Comparison of ENCODE assay signal across 38 mouse cellular contexts in the genomic region with DNA sequence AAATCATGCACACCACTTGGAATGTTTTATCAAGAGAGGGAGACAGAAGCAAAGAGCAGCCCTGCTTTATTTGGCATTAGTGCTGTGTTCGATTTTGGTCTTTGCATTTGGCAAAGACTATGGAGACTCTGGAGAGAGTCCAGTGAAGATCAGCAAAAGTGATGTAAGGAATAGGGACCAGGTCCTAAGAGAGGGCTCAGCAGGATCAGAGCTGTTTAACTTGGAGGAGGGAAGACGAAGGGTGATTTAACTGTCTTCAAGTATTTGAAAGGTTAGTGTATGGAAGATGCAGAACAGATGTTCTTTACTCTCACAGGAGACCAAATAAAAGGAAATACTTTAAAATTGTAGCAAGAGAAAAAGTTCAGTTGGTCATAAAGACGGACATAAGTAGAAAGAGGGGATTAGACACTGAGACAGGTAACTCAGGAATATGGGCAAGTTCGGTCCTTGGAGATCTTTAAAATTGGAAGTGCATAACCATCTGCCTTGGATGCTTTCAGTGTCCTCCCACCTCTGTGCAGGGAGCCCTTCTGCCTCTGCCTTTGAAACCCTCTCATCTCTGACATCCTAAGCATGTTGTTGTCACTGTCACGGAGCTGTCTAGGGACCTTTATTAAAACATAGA. TPM values are rescaled to one million over a fixed set of nuclear protein-coding genes. Genes with fewer than 3 reads are reported as not detected.
"Had no signal": no experiment of that assay in that cellular context is flagged by ENCODE, and none has a peak within 500 bp of the region (broad histone marks: within the 10 kb centered on the region; RNA-seq: fewer than 3 reads in every experiment).

No protein-coding gene starts in this region.

- DNase-seq: left cerebral cortex, postnatal 4 days; liver; liver, embryonic 13.5 days; liver, postnatal 0 days; lung, adult 18-20 months; lung, adult 2 months; lung, embryonic 14.5 days; lung, postnatal 10 days; lung, postnatal 14 days; lung, postnatal 36 days; lung, postnatal 4 days; midbrain, embryonic 14.5 days had no signal

- H3K9ac ChIP-seq: limb, embryonic 12.5 days; limb, embryonic 15.5 days; liver, embryonic 12.5 days; liver, embryonic 13.5 days; liver, embryonic 14.5 days; liver, embryonic 15.5 days; liver, postnatal 0 days; lung, embryonic 14.5 days; lung, embryonic 15.5 days; midbrain, embryonic 12.5 days; midbrain, embryonic 13.5 days; midbrain, embryonic 15.5 days; neural tube, embryonic 12.5 days; neural tube, embryonic 13.5 days had no signal

- H3K4me3 ChIP-seq: limb, embryonic 12.5 days; limb, embryonic 15.5 days; liver, embryonic 12.5 days; liver, embryonic 13.5 days; liver, embryonic 15.5 days; lung, embryonic 15.5 days; megakaryocyte, embryonic 14.5 days; midbrain, embryonic 10.5 days; midbrain, embryonic 12.5 days; midbrain, embryonic 13.5 days; midbrain, embryonic 15.5 days; myocyte; neural tube, embryonic 12.5 days; neural tube, embryonic 13.5 days had no signal

- H3K4me2 ChIP-seq: limb, embryonic 12.5 days; limb, embryonic 15.5 days; liver, embryonic 11.5 days; liver, embryonic 12.5 days; liver, embryonic 13.5 days; liver, embryonic 15.5 days; lung, embryonic 14.5 days; lung, embryonic 15.5 days; midbrain, embryonic 11.5 days; midbrain, embryonic 12.5 days; midbrain, embryonic 13.5 days; midbrain, embryonic 15.5 days; neural tube, embryonic 12.5 days; neural tube, embryonic 13.5 days had no signal

- H3K27ac ChIP-seq: limb, embryonic 12.5 days; limb, embryonic 15.5 days; liver, embryonic 12.5 days; liver, embryonic 13.5 days; liver, embryonic 14.5 days; liver, embryonic 15.5 days; lung, embryonic 15.5 days; macrophage; midbrain, embryonic 10.5 days; midbrain, embryonic 12.5 days; midbrain, embryonic 13.5 days; midbrain, embryonic 15.5 days; neural tube, embryonic 12.5 days; neural tube, embryonic 13.5 days had no signal

- H3K4me1 ChIP-seq: limb, embryonic 12.5 days; limb, embryonic 15.5 days; liver, embryonic 12.5 days; liver, embryonic 13.5 days; liver, embryonic 15.5 days; lung, embryonic 15.5 days; megakaryocyte, embryonic 14.5 days; midbrain, embryonic 10.5 days; midbrain, embryonic 12.5 days; midbrain, embryonic 13.5 days; midbrain, embryonic 15.5 days; neural tube, embryonic 12.5 days; neural tube, embryonic 13.5 days had no signal

- H3K36me3 ChIP-seq: limb, embryonic 12.5 days; limb, embryonic 15.5 days; liver, embryonic 12.5 days; liver, embryonic 13.5 days; liver, embryonic 15.5 days; lung, embryonic 15.5 days; midbrain, embryonic 10.5 days; midbrain, embryonic 12.5 days; midbrain, embryonic 13.5 days; midbrain, embryonic 15.5 days; neural tube, embryonic 12.5 days; neural tube, embryonic 13.5 days had no signal

- H3K9me3 ChIP-seq: limb, embryonic 12.5 days; limb, embryonic 15.5 days; liver, embryonic 12.5 days; liver, embryonic 13.5 days; liver, embryonic 15.5 days; lung, embryonic 15.5 days; midbrain, embryonic 10.5 days; midbrain, embryonic 12.5 days; midbrain, embryonic 13.5 days; midbrain, embryonic 15.5 days; neural tube, embryonic 12.5 days; neural tube, embryonic 13.5 days had no signal

- ATAC-seq: liver, embryonic 12.5 days; liver, postnatal 0 days; lung, postnatal 0 days; midbrain, embryonic 13.5 days; midbrain, embryonic 15.5 days; midbrain, embryonic 16.5 days had no signal

- H3K27me3 ChIP-seq: limb, embryonic 12.5 days; limb, embryonic 15.5 days; liver, embryonic 12.5 days; liver, embryonic 13.5 days; liver, embryonic 15.5 days; lung, embryonic 15.5 days; megakaryocyte, embryonic 14.5 days; midbrain, embryonic 12.5 days; midbrain, embryonic 13.5 days; midbrain, embryonic 15.5 days; neural tube, embryonic 12.5 days; neural tube, embryonic 13.5 days had no signal

RNA-seq across cellular contexts. Expression of gene Cfap299, which starts 31.8 kb away (rescaled TPM):
- total RNA-seq: liver, adult 2 months; megakaryocyte progenitor cell, adult 5-6 weeks; megakaryocyte, adult 5-6 weeks; megakaryocyte-erythroid progenitor cell, adult 5-6 weeks; monocyte, adult 5-6 weeks had no signal
- polyA plus RNA-seq: liver, adult 2 months; liver, embryonic 12.5 days; liver, embryonic 14.5 days; liver, embryonic 15.5 days; liver, embryonic 16.5 days; liver, postnatal 0 days; macrophage; myocyte; neural tube, embryonic 11.5 days had no signal
